In the genomic region with DNA sequence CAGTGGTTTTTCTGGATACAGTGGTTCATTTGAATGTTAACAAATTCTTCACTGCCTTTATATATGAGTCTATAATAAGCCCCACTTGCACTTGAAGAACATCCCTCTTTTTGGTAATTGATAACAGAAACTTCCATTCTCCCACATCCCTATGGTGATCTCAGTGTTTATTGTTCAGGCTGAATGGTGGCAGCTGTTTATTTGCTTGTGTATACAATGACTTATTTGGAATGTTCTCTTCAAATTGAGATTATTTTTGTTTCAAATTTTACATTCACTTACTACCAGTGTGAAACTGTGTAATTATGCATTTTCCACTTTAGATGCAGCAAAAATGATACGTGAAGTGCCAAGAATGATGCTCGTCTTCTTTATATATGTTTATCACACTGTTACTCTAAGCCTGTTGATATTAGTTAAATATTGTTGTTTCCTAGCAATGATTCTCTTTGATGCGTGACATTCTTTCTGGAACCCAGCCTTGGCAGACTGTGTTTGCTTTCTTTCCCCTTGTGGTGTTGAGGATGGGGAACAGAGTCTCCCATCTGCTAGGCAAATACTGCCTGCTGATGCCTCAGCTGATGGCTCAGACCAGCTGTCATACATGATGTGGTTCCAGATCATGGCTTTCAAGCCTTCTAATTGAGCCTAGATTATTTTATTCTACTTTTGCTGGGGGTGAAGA, we compare ENCODE assay signal across 16 mouse cellular contexts.
DNase-seq lines count a peak whose midpoint lies in the region; ATAC-seq and TF ChIP-seq lines count a peak whose summit lies in the region.
"Had no signal": no experiment of that assay in that cellular context is flagged by ENCODE, and none has a peak within 500 bp of the region (broad histone marks: within the 10 kb centered on the region; RNA-seq: fewer than 3 reads in every experiment).

No protein-coding gene starts in this region.

- no peaks in the 10 kb centered on the region for H3K9me3 ChIP-seq in lung, embryonic 14.5 days (ENCODE audit: low read depth, low read length)
- H3K9me3 ChIP-seq: heart, embryonic 13.5 days; hindbrain, embryonic 12.5 days; liver, embryonic 15.5 days; midbrain, embryonic 15.5 days; neural tube, embryonic 13.5 days had no signal

- no peak for TF ChIP-seq CTCF in lung, embryonic 14.5 days (IDR thresholded peaks at IDR 0.05; ENCODE audit: low read depth)
- no peak for TF ChIP-seq CTCF in lung, adult 2 months (IDR thresholded peaks at IDR 0.05; ENCODE audit: insufficient read depth, low read length)

- no peaks in the 10 kb centered on the region for H3K36me3 ChIP-seq in lung, embryonic 14.5 days (ENCODE audit: insufficient read depth)
- H3K36me3 ChIP-seq: heart, embryonic 13.5 days; hindbrain, embryonic 12.5 days; liver, embryonic 15.5 days; midbrain, embryonic 15.5 days; neural tube, embryonic 13.5 days had no signal

- no peak overlapping the region for H3K4me2 ChIP-seq in lung, embryonic 14.5 days
- H3K4me2 ChIP-seq: heart, embryonic 13.5 days; hindbrain, embryonic 12.5 days; liver, embryonic 15.5 days; midbrain, embryonic 15.5 days; neural tube, embryonic 13.5 days had no signal

- no peak overlapping the region for H3K27ac ChIP-seq in lung, embryonic 14.5 days (ENCODE audit: low read depth)
- H3K27ac ChIP-seq: heart, embryonic 13.5 days; hindbrain, embryonic 12.5 days; liver, embryonic 15.5 days; midbrain, embryonic 15.5 days; neural tube, embryonic 13.5 days had no signal

- no peaks in the 10 kb centered on the region for H3K27me3 ChIP-seq in lung, embryonic 14.5 days (ENCODE audit: insufficient read depth, low read length)
- H3K27me3 ChIP-seq: CH12.LX; heart, embryonic 13.5 days; hindbrain, embryonic 12.5 days; liver, embryonic 15.5 days; midbrain, embryonic 15.5 days; neural tube, embryonic 13.5 days had no signal

- no peak overlapping the region for H3K4me3 ChIP-seq in lung, embryonic 14.5 days (ENCODE audit: low read depth, low read length)
- H3K4me3 ChIP-seq in lung, adult 2 months (replicated peaks; ENCODE audit: extremely low read depth, low read depth, low read length) = no peak overlapping the region
- H3K4me3 ChIP-seq: heart, embryonic 13.5 days; hindbrain, embryonic 12.5 days; liver, embryonic 15.5 days; midbrain, embryonic 15.5 days; neural tube, embryonic 13.5 days had no signal

- no peaks in the 10 kb centered on the region for H3K4me1 ChIP-seq in lung, embryonic 14.5 days (ENCODE audit: insufficient read depth)
- no peaks in the 10 kb centered on the region for H3K4me1 ChIP-seq in lung, adult 2 months (ENCODE audit: control insufficient read depth, insufficient read depth, low read length)
- H3K4me1 ChIP-seq: heart, embryonic 13.5 days; hindbrain, embryonic 12.5 days; liver, embryonic 15.5 days; midbrain, embryonic 15.5 days; neural tube, embryonic 13.5 days had no signal

- 43% methylated on average over 3 of the region's 3 CpGs for WGBS in lung, embryonic 14.5 days
- WGBS in lung, adult 2 months = 48% methylated on average over 3 of the region's 3 CpGs

- no peak overlapping the region for H3K9ac ChIP-seq in lung, embryonic 14.5 days
- H3K9ac ChIP-seq: heart, embryonic 13.5 days; hindbrain, embryonic 12.5 days; liver, embryonic 15.5 days; midbrain, embryonic 15.5 days; neural tube, embryonic 13.5 days had no signal

- peak; percentile 63 for DNase-seq in lung, embryonic 14.5 days
- DNase-seq in lung, adult 2 months = no peak
- peak; percentile 74 for DNase-seq in cerebellum, adult 11 months
- peak; percentile 86 to 89 for DNase-seq in cerebellum, postnatal 10 days
- peak; percentile 45 to 62 for DNase-seq in layer of hippocampus, postnatal 10 days (ENCODE audit: low spot score in 2 of 2)
- no peak for DNase-seq in spleen, adult 12 weeks (ENCODE audit: low spot score)
- no peak for DNase-seq in urinary bladder, postnatal 36 days (ENCODE audit: low spot score in 2 of 2)
- no peak for DNase-seq in kidney, adult 8-10 months
- DNase-seq: adrenal gland, adult 8-10 months; gastrocnemius, postnatal 10 days had no signal

- no peak for TF ChIP-seq POLR2A in lung, adult 2 months (IDR thresholded peaks at IDR 0.05; ENCODE audit: borderline replicate concordance, extremely low read depth, low read depth, low read length)

- ATAC-seq in lung, embryonic 14.5 days (ENCODE audit: insufficient read depth) = peak; percentile 80
- ATAC-seq: midbrain, embryonic 15.5 days had no signal

Comparison
In these comparisons a context has a peak if more than half of its experiments do, and no peak if none do; other contexts are left out.
1. DNase-seq: peak in lung, embryonic 14.5 days (single experiment), cerebellum, adult 11 months (single experiment), cerebellum, postnatal 10 days (2 of 2) and layer of hippocampus, postnatal 10 days (2 of 2); none in lung, adult 2 months (single experiment), spleen, adult 12 weeks (single experiment), urinary bladder, postnatal 36 days (0 of 2) and kidney, adult 8-10 months (0 of 2).